Mouse (Mus musculus): ENCODE results near the gene Msrb2. TPM values are rescaled to one million over a fixed set of nuclear protein-coding genes. Genes with fewer than 3 reads are reported as not detected.

Gene Msrb2
- polyA plus RNA-seq, 1 experiment from 2014 or later = 20.6 TPM

GRCm38 (mm10) chr2:19430746-19431145 is 59.5 kb downstream of the Msrb2 start:
- ATAC-seq (replicated peaks; ENCODE audit: low FRiP score) (no peak), DNase-seq (ENCODE audit: low spot score) (no peak)
- H3K4me1 ChIP-seq (replicated peaks; ENCODE audit: control insufficient read depth, insufficient read depth, low read length) = no peaks in the 10 kb centered on the region
- 1% methylated on average over 33 of the region's 33 CpGs for WGBS
- no peak overlapping the region for H3K9ac ChIP-seq (ENCODE audit: low read depth, low read length)
- H3K4me3 ChIP-seq (ENCODE audit: low read depth, low read length) = no peak overlapping the region
- no peak overlapping the region for H3K4me2 ChIP-seq
- peaks cover 64% of the 10 kb centered on the region for H3K27me3 ChIP-seq (replicated peaks; ENCODE audit: control insufficient read depth, insufficient read depth, low read length)
- H3K9me3 ChIP-seq (ENCODE audit: control insufficient read depth, low read length) = no peaks in the 10 kb centered on the region
- no peaks in the 10 kb centered on the region for H3K36me3 ChIP-seq (ENCODE audit: control insufficient read depth, insufficient read depth, low read length)
- H3K27ac ChIP-seq (ENCODE audit: low read depth, low read length) = no peak overlapping the region

GRCm38 (mm10) chr2:19431186-19431585 is 59.9 kb downstream of the Msrb2 start:
- DNase-seq (ENCODE audit: low spot score) (no peak), ATAC-seq (replicated peaks; ENCODE audit: low FRiP score) (no peak)
- H3K27ac ChIP-seq (ENCODE audit: low read depth, low read length) = no peak overlapping the region
- peaks cover 67% of the 10 kb centered on the region for H3K27me3 ChIP-seq (replicated peaks; ENCODE audit: control insufficient read depth, insufficient read depth, low read length)
- no peaks in the 10 kb centered on the region for H3K9me3 ChIP-seq (ENCODE audit: control insufficient read depth, low read length)
- H3K4me2 ChIP-seq = no peak overlapping the region
- no peaks in the 10 kb centered on the region for H3K4me1 ChIP-seq (replicated peaks; ENCODE audit: control insufficient read depth, insufficient read depth, low read length)
- WGBS = 3% methylated on average over 18 of the region's 18 CpGs
- no peaks in the 10 kb centered on the region for H3K36me3 ChIP-seq (ENCODE audit: control insufficient read depth, insufficient read depth, low read length)
- no peak overlapping the region for H3K4me3 ChIP-seq (ENCODE audit: low read depth, low read length)
- H3K9ac ChIP-seq (ENCODE audit: low read depth, low read length) = no peak overlapping the region

- no peak overlapping the region for H3K4me2 ChIP-seq
- H3K9ac ChIP-seq (ENCODE audit: low read depth, low read length) = no peak overlapping the region
- H3K4me3 ChIP-seq (ENCODE audit: low read depth, low read length) = no peak overlapping the region
- DNase-seq (ENCODE audit: low spot score) (no peak), ATAC-seq (replicated peaks; ENCODE audit: low FRiP score) (no peak)
- 6% methylated on average over 41 of the region's 41 CpGs for WGBS
- H3K36me3 ChIP-seq (ENCODE audit: control insufficient read depth, insufficient read depth, low read length) = no peaks in the 10 kb centered on the region
- H3K4me1 ChIP-seq (replicated peaks; ENCODE audit: control insufficient read depth, insufficient read depth, low read length) = no peaks in the 10 kb centered on the region
- peaks cover 67% of the 10 kb centered on the region for H3K27me3 ChIP-seq (replicated peaks; ENCODE audit: control insufficient read depth, insufficient read depth, low read length)
- H3K9me3 ChIP-seq (ENCODE audit: control insufficient read depth, low read length) = no peaks in the 10 kb centered on the region
- H3K27ac ChIP-seq (ENCODE audit: low read depth, low read length) = no peak overlapping the region
Observed at GRCm38 (mm10) chr2:19431614-19432323, 60.5 kb downstream of the Msrb2 start.

- ATAC-seq (replicated peaks; ENCODE audit: low FRiP score) (no peak), DNase-seq (ENCODE audit: low spot score) (no peak)
- WGBS = 3% methylated on average over 9 of the region's 9 CpGs
- H3K4me1 ChIP-seq (replicated peaks; ENCODE audit: control insufficient read depth, insufficient read depth, low read length) = no peaks in the 10 kb centered on the region
- H3K27me3 ChIP-seq (replicated peaks; ENCODE audit: control insufficient read depth, insufficient read depth, low read length) = peaks cover 75% of the 10 kb centered on the region
- no peak overlapping the region for H3K27ac ChIP-seq (ENCODE audit: low read depth, low read length)
- H3K9me3 ChIP-seq (ENCODE audit: control insufficient read depth, low read length) = no peaks in the 10 kb centered on the region
- H3K9ac ChIP-seq (ENCODE audit: low read depth, low read length) = no peak overlapping the region
- no peaks in the 10 kb centered on the region for H3K36me3 ChIP-seq (ENCODE audit: control insufficient read depth, insufficient read depth, low read length)
- H3K4me3 ChIP-seq (ENCODE audit: low read depth, low read length) = no peak overlapping the region
- H3K4me2 ChIP-seq = no peak overlapping the region
Observed at GRCm38 (mm10) chr2:19444346-19444745, 73.1 kb downstream of the Msrb2 start.

Other genes with a start within 250 kb of the Msrb2 start
- gene Armc3, start 172.1 kb upstream of the Msrb2 start, polyA plus RNA-seq (2014; fragmentation: Nextera tagmentation; extraction: Ambion mirVana) = 0.11 TPM in 1 of 2 replicates, not detected in the other
- not detected in 2 replicates for gene Ptf1a, start 74.2 kb downstream of the Msrb2 start, polyA plus RNA-seq (2014; fragmentation: Nextera tagmentation; extraction: Ambion mirVana)
- gene 4921504E06Rik, start 182.5 kb downstream of the Msrb2 start, polyA plus RNA-seq (2014; fragmentation: Nextera tagmentation; extraction: Ambion mirVana) = not detected in 2 replicates